Mouse (Mus musculus) c-Kit-positive CD71-positive TER-119-positive erythroid progenitor cells, embryonic 14.5 days (primary cell): ENCODE measurements at regions not wholly inside any gene's neighbourhood (a gene's known extent, or its start where the extent isn't known, plus 50 kb on each side); places are given as distances from the start of the nearest gene placed in this dataset.

Source experiments
- DNase-seq: peaks from one replicate; pipeline ENCODE4 v3.0.0-alpha.2; 2013; ENCODE audit warnings: low spot score

DNA sequence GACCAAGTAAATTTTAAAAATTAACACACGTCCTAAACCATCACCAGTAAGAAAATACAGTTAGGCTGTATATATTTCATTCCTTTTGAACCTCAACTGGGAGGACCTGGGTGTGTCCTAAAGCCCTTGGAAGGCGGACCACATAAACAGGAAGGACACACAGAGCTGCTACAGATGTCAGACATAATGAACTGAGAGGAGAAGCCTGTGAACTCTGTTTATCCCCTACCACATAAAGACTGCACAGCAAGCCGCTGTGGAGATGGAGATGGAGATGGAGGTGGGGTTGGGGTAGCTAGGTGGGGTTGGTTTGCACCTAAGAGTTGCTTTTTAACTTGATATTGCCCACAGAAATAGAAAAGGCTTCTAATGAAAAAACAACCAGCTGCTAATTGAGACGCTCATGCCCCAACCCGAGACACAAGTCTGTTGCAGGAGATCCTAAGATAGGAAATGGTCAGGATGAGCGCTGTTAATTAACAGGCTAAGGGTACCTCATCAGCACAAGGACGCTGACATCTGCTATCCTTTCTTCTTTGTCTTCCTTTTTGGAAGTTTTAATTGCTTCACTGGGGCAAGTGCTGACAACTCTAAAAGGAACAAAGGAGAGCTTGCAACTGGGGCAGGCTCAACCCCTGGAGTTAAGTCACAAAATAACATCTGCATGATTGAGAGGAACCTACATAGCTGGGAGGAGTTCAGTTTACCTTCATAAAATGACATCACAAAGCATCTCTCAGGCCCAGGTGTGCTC lies 119.3 kb upstream of the Lyplal1 start:
- no peak for DNase-seq

DNA sequence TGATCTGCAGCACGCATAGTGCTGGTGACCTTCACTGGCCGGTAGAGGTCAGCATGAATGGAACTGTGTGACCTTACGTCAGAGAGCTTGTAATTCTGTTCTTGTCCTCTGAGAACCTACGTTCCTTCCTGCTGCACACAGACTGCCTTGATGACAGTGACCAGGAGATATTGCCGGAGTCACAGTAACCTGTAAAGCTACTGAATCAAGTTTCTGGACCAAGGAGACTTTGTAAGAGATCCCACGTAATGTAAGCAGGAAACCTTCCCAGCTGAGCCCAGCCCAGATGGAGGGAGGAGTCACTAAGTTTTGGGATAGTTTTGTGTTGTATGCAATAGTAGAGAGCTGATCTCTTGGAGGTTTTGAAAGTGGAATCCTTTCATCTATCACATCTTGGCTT lies 117.4 kb upstream of the Lyplal1 start:
- no peak for DNase-seq

GRCm38 (mm10) chr1:186230476-186230875 lies 113.4 kb upstream of the Lyplal1 start:
- DNase-seq = no peak

DNA sequence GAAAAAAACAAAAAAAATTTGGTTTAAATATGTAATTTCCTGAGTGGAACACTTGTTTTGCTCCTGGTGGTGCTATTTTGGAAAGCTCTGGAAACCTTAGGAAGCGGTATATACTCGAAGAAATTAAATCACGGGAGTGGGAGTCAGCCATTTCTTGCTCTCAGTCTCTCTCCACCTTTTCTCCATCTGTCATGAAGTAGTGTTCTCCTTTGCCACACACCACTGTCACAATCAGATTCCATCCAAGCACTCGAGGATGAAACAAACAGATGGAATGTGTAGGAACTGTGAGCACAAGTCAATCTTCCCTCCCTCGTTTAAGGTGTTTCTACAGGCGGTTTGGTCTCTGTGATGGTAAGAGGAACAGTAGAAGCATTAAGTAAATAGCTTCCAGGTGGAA lies 112.7 kb upstream of the Lyplal1 start:
- no peak for DNase-seq

DNA sequence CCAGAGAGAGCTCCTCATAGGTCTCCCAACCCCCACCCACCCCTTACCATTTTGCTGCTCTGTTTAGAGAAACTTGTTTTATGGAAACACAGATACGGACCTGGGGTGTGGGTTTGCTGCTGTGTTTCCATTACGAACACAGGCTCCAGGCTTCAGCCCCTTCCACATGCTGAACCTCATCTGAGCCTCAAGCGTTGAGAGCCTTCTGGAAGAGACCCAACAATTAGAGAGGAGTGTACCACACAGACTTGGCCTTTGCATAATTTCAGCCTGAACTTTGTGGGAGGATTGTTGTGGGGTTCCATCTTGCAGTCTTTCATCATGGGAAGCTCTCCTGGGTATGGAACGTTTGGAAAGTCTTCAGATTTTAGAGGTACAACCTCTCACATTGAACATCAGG lies 111.3 kb upstream of the Lyplal1 start:
- no peak for DNase-seq

DNA sequence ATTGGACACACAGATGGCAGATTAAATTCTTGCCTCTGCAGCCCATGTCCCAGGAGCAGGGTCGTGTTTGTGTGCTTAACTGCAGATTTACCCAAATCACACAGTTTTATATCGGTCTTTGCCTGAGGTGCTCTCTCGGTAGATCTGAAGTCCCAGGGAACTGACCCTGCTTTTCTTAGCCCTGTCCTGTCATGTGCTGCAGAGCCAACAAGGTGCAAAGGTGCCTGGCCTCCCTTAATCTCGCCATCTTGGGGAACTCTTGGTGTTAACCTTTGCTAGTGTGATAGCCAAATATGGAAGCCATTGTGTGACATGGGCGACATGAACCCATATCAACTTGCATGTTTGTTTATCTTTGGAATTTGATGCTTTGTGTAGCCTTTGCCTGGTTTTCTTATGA lies 107.1 kb upstream of the Lyplal1 start:
- no peak for DNase-seq

GRCm38 (mm10) chr1:186223417-186223816 lies 106.3 kb upstream of the Lyplal1 start:
- no peak for DNase-seq

GRCm38 (mm10) chr1:186218995-186219394 lies 101.9 kb upstream of the Lyplal1 start:
- no peak for DNase-seq

GRCm38 (mm10) chr1:186217198-186217597 lies 100.1 kb upstream of the Lyplal1 start:
- DNase-seq = no peak

DNA sequence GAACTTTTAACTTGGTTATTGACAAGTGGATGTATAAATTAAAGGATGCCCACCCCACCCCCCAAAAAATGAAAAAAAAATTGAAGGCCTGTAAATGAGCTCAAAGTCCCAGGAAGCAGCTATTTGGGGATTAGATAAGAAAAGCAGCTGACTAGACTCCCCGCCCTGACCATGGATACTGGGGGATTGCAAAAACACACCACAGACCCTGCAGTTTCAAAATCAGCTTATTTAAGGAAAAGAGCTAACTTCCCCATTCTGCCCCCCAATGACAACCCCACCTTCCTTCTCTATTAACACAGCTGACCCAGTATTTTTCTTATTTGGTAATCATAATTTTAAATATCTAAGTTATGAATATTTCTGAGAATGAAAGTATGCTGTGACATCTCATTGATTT lies 87.0 kb upstream of the Lyplal1 start:
- no peak for DNase-seq

GRCm38 (mm10) chr1:186202536-186202935 lies 85.4 kb upstream of the Lyplal1 start:
- no peak for DNase-seq

- no peak for DNase-seq
Measured at GRCm38 (mm10) chr1:186198391-186198790, 81.3 kb upstream of the Lyplal1 start.

- no peak for DNase-seq
Measured at GRCm38 (mm10) chr1:186197057-186197456, 79.9 kb upstream of the Lyplal1 start.

DNA sequence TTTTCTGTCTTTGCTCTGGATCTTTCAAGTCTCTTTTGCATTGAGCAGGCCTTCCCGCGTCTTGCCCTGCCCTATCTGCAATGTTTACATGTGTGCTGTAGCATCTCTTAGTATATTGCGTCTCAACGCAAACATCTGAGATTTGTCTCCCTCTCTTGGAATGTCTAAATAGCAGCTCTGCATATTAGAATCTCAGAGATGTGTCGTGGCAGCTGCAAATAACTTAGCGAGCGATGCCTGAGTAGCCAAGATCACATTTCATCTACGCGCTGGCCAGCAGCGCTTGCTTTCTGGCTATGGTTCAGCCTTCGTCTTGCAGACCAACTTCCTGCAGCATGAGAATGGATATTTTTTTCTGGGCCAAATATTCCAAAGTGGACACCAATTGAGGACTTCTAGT lies 72.3 kb upstream of the Lyplal1 start:
- no peak for DNase-seq

GRCm38 (mm10) chr1:186187372-186187771 lies 70.3 kb upstream of the Lyplal1 start:
- no peak for DNase-seq

GRCm38 (mm10) chr1:186183204-186183651 lies 66.1 kb upstream of the Lyplal1 start:
- DNase-seq = no peak

DNA sequence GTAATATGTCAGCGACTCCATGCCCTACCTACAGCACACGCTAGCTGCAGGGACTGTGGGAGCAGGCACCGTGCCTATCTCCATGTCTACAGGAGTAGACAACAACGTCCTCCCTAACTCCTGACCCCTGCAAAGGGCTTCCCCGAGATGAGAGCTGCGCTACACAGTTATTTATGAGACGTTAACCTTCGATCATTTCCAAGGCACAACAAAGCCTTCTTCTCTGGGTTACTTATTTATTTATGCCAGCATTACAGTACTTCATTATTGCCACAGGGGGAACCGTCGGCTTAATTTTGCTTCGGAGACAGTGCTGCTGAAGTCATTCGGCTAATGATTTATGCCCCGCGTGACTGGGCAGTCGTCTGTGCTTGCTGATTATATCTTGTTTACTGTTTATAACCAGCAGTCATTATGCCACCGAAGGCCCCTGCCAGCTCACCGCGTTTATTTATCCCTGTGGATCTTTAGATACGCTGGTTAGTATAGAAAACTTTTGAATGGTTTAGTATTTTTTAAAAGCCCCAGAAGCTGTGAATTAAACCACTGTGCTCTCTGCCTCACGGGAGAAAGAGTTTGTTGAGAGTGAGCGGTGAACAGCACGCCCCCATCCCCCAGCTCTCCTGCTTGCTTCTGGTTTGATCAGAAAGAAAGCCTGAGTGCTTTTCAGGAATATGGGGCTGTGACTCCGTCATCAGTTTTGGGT lies 65.5 kb upstream of the Lyplal1 start:
- no peak for DNase-seq

DNA sequence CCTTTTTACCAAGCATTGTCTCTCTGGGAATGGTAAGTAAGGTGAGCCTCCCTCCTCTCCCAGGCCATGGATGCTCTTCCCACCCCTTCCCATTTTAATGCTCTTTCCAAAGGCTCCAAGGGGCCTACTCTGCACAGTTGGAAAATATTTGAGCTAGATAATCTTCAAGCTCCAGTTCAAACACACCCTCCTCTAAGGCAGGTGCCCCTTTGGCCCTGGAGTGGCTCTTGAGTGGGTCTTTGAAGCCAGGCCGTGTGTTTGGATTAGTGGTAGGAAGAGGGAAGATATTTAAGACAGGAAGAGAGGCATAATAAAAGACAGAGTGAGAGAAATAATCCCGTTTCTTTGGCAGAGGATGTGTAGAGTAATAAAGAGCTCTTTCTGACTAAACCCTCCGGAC lies 59.9 kb upstream of the Lyplal1 start:
- no peak for DNase-seq

- DNase-seq = no peak
Measured at GRCm38 (mm10) chr1:186173472-186174014, 56.4 kb upstream of the Lyplal1 start.

DNA sequence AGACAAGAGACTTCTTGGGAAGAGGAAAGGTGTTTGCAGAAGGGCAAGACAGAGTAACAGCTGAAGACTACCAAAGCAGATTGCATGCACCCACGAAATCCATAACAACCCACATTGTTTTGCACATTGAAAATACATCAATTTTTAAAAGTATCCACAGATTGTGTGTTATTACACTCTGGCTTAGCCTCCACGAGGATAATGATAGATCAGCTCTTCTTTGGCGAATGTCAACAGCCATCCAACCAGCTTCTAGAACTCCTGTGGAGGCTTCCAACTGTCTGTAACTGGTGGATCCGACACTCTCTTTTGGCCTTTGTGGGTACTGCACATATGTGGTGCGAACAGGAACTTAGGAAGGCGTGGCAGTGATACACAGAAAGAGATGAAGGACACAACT lies 54.6 kb upstream of the Lyplal1 start:
- DNase-seq = no peak
